Mouse (Mus musculus) stomach, embryonic 16.5 days (tissue): ENCODE measurements around the gene Fmo5. TPM values are rescaled to one million over a fixed set of nuclear protein-coding genes. Genes with fewer than 3 reads are reported as not detected.

ENCODE experiments used
- ATAC-seq: fragments of 200-750 bp; cut with Nextera tagmentation; 2 replicates; pipeline ENCODE4 v1.8.0; 2017; ENCODE audit warnings: moderate number of reproducible peaks, moderate TSS enrichment; ENCODE audit not compliant: insufficient read depth, low FRiP score
- H3K27ac ChIP-seq: fragments of 300-500 bp; sonication (generic); 2 replicates; pipeline ENCODE4 v1.5.1; 2014; ENCODE audit warnings: low read length
- H3K27me3 ChIP-seq: fragments of 300-500 bp; sonication (generic); 2 replicates; pipeline ENCODE4 v1.6.1; 2014; ENCODE audit warnings: low read length, control low read depth, mixed read lengths; ENCODE audit not compliant: control insufficient read depth, insufficient read depth
- H3K36me3 ChIP-seq: fragments of 300-500 bp; sonication (generic); 2 replicates; pipeline ENCODE4 v1.6.1; 2014; ENCODE audit warnings: low read length; ENCODE audit not compliant: control insufficient read depth, insufficient read depth
- H3K4me1 ChIP-seq: fragments of 300-500 bp; sonication (generic); 2 replicates; pipeline ENCODE4 v1.6.1; 2014; ENCODE audit warnings: low read length, control low read depth, mixed read lengths; ENCODE audit not compliant: control insufficient read depth, insufficient read depth
- H3K4me2 ChIP-seq: fragments of 300-500 bp; sonication (generic); 2 replicates; pipeline ENCODE4 v1.6.1; 2014; ENCODE audit warnings: low read depth, low read length, mixed read lengths
- H3K4me3 ChIP-seq: fragments of 300-500 bp; sonication (generic); replicated peaks from 2 replicates; pipeline ENCODE4 v1.5.1; 2014; ENCODE audit warnings: mild to moderate bottlenecking, low read length
- H3K9ac ChIP-seq: fragments of 300-500 bp; sonication (generic); 2 replicates; pipeline ENCODE4 v1.6.1; 2014; ENCODE audit warnings: low read length
- H3K9me3 ChIP-seq: fragments of 300-500 bp; sonication (generic); replicated peaks from 2 replicates; pipeline ENCODE4 v1.6.1; 2016; ENCODE audit warnings: low read length, control low read depth; ENCODE audit not compliant: control insufficient read depth
- WGBS: fragments of 180-500 bp; shearing (Covaris S2); extraction: QIAGEN DNeasy Blood & Tissue Kit; methylation state at CpG from one replicate; pipeline ENCODE4 v1.1.7; 2014; 5-methylcytosine and 5-hydroxymethylcytosine counted together
- polyA plus RNA-seq: library from polyadenylated mRNA; unstranded; fragments of >200 nt; fragmentation: Nextera tagmentation; extraction: Ambion mirVana; gene quantifications from 2 replicates; pipeline ENCODE4 v1.2.1, GENCODE M21; 2015

Fmo5 gene
- polyA plus RNA-seq, 1 experiment from 2014 or later: 10.4 TPM

DNA sequence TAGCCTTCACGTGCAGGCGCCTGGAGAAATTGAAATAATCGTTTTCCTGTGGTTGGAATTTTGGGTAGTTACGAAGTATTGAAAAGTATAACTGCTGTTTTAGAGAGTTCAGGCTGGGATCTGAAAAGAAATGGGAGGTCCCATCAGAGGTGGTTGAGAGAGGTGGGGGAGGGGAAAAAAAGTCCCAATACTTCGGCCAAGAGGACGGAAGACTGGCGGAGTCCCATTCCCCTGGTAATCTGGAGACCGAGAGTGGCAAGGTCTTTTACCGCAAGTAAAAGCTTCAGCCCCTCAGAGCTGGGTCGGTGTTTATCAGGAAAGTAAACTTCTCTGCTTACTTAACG lies 53.5 kb downstream of the Fmo5 start:
- H3K4me2 ChIP-seq: peak overlapping the region; percentile 93
- no peak overlapping the region for H3K27ac ChIP-seq
- ATAC-seq: no peak
- no peaks in the 10 kb centered on the region for H3K27me3 ChIP-seq
- peak overlapping the region; percentile 48 for H3K4me3 ChIP-seq
- peaks cover 9% of the 10 kb centered on the region; the same call in 1 of the 2 replicates for H3K4me1 ChIP-seq
- no peaks in the 10 kb centered on the region for H3K9me3 ChIP-seq
- WGBS: 8% methylated on average over 11 of the region's 11 CpGs
- H3K36me3 ChIP-seq: no peaks in the 10 kb centered on the region
- 0 out of 2 replicates have a peak overlapping the region, but pooled peaks have one; percentile 0 for H3K9ac ChIP-seq

DNA sequence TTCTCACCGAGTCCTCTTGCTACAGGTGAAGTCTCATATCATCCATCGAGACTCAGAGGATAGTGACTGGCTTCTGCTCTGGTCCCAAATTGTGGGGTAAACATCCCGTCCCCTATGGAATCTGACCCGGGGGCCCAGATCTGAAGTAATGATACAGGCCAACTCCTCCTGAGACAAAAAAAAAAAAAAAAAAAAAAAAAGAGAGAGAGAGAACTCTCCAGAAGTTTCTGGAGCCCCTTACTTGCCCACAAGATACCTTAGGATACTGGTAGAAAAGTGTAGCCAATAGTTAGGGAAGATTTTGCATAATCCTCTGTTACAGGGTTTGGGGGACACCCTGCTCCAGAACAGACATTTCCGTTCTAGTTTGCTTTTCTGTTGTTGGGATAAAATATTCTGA lies 54.0 kb downstream of the Fmo5 start:
- Histone ChIP-seq H3K27ac (no peak overlapping the region), H3K36me3 (no peaks in the 10 kb centered on the region), H3K9me3 (no peaks in the 10 kb centered on the region), H3K4me3 (peak overlapping the region; percentile 48; the same call in 1 of the 2 replicates), H3K27me3 (no peaks in the 10 kb centered on the region), H3K9ac (0 out of 2 replicates have a peak overlapping the region, but pooled peaks have one; percentile 0), H3K4me2 (peak overlapping the region; percentile 93), H3K4me1 (peaks cover 9% of the 10 kb centered on the region; the same call in 1 of the 2 replicates)
- ATAC-seq: no peak
- WGBS: 34% methylated on average over 5 of the region's 5 CpGs

DNA sequence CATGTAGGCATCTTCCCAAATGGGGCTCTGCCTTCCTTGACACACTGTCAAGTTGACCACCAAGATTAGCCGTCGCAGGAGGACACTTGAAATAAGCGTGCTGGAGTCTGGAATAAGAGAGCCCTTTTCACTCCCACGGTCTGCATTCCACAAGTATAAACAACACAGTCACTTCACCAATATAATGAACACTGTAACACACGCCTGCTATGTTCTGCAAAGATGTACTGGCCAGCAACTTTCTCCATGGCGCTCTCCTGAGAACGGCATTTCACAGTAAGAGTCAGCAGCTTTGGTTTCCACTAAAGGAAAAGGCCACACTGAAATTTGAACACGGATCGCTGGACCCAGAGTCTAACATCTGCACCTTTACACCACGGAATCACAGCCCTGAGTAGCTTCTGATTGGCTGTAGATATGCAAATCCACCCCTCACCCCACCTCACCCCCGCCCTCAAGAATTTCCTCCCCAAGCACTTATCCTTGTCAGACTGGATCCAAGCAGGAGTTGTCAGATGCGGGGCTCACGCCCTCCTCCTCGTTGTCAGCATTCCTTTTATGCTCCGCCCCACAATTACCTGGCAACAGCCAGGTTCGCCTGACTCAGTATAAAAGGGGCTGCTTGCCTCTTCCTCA lies 55.1 kb downstream of the Fmo5 start:
- Histone ChIP-seq H3K9ac (no peak overlapping the region), H3K9me3 (no peaks in the 10 kb centered on the region), H3K4me2 (peak overlapping the region; percentile 30), H3K4me1 (peaks cover 9% of the 10 kb centered on the region; the same call in 1 of the 2 replicates), H3K4me3 (0 out of 2 replicates have a peak overlapping the region, but pooled peaks have one; percentile 3), H3K27ac (peak overlapping the region; percentile 43), H3K36me3 (no peaks in the 10 kb centered on the region), H3K27me3 (no peaks in the 10 kb centered on the region)
- 7% methylated on average over 16 of the region's 16 CpGs for WGBS
- peak; percentile 75 for ATAC-seq

DNA sequence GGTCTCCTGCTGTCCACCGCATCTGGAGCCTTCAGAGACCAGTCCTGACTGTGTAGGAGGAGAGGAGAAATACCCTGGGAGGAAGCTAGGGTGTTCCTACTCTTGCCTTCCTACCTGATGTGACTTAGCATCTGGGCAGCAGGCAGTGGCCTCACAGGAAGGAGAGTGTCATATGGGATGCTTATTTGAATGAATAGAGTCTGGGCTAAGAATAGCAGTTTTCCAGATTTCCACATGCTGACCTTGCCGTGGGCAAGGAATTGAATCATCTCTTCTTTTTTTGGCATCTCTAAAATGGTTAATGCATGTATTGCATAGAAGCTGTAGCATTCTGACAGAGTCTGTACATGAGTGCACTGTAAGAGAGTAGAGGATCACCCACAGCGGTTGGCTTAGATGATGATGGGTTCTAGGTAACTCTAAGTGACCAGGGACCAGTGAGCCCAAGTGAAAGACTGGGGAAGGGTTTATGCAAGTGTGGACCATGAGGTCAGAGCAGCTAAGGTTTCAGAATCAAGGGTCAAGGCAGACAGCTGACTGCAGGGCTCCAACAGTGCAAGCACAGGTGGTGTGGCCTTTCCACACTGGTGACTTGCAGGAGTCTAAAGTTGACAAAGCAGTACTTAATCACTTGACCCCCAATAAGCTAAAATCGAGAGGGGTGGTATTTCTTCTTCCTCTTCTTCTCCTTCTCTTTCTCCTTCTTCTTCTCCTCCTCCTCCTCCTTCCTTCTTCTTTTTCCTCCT lies 57.9 kb downstream of the Fmo5 start:
- no peaks in the 10 kb centered on the region for H3K36me3 ChIP-seq
- H3K4me3 ChIP-seq: no peak overlapping the region
- no peak for ATAC-seq
- H3K27ac ChIP-seq: no peak overlapping the region
- no peaks in the 10 kb centered on the region for H3K9me3 ChIP-seq
- no peak overlapping the region for H3K9ac ChIP-seq
- peaks cover 9% of the 10 kb centered on the region; the same call in 1 of the 2 replicates for H3K4me1 ChIP-seq
- H3K4me2 ChIP-seq: no peak overlapping the region
- H3K27me3 ChIP-seq: no peaks in the 10 kb centered on the region
- 78% methylated on average over 4 of the region's 4 CpGs for WGBS

DNA sequence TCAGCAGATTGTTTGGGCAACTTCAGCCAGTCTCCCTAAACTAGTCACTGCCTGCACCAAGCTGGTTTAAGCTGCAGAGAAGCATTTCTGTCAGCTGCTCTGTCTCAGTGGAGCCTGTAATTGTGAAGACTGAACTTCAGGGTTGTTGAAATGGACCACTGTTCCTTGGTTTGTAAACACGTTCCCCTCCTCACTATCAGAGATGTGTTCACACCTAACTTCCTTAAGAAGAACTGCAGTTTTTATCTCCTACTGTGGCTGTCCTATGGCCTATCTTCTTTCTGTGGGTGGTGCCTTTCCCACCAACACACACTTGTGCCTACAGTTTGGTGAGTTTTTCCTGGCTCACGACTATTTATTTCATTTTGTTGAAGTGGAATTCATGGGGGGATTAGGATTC lies 60.7 kb downstream of the Fmo5 start:
- no peak overlapping the region for H3K4me3 ChIP-seq
- no peak overlapping the region for H3K27ac ChIP-seq
- H3K4me1 ChIP-seq: no peaks in the 10 kb centered on the region
- H3K9ac ChIP-seq: no peak overlapping the region
- 66% methylated on average over 2 of the region's 2 CpGs for WGBS
- H3K36me3 ChIP-seq: no peaks in the 10 kb centered on the region
- no peak for ATAC-seq
- no peaks in the 10 kb centered on the region for H3K27me3 ChIP-seq
- H3K4me2 ChIP-seq: no peak overlapping the region
- no peaks in the 10 kb centered on the region for H3K9me3 ChIP-seq

DNA sequence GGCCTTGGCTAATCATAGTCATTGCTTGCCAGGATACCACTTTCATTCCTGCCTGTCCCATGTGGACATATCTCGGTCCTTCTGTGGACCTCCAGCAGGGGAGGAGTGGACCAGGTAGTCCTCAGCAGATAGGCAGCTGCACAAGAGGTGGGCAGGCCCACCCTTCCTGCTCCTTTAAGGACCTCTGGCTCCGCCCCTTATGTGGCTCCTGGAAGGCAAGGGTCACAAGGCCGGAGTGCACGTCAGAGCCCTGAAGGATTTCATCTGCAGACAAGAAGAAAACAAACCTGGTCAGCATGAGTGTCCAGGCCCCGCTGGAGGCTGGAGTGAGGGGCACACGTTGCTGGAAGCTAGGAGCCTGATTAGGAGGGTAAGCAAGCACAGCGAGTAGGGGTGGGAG lies 62.0 kb downstream of the Fmo5 start:
- no peak overlapping the region for H3K4me3 ChIP-seq
- H3K9ac ChIP-seq: no peak overlapping the region
- H3K27me3 ChIP-seq: no peaks in the 10 kb centered on the region
- H3K4me1 ChIP-seq: no peaks in the 10 kb centered on the region
- H3K4me2 ChIP-seq: no peak overlapping the region
- no peaks in the 10 kb centered on the region for H3K9me3 ChIP-seq
- H3K27ac ChIP-seq: no peak overlapping the region
- no peaks in the 10 kb centered on the region for H3K36me3 ChIP-seq
- 44% methylated on average over 7 of the region's 7 CpGs for WGBS
- ATAC-seq: no peak

DNA sequence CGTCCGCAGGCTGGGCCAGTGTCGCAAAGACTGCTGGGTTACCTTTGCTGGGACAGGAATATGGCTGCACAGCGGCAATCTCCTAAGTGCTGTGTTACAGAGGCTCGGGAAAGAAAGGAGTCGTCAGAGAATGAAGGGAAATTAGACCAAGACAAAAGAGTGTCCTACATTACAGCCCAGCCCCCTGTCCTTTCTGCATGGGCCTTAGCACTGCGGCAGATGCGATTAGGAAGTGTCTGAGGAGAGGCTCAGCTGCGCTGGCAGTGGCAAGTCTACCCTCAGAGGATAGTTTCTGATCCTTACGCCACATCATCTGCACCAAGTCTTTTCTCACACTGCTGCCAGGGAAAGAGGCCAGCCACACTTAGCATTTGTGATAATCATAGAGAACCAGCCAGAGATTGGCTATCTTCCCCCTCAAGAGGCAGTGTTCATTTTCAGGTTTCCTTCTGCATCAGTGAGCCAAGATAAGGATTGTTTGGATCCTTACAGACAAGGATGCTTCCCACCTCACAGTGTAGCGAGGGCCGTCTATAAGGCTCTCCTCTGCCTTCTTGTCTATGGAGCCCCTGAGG lies 62.9 kb downstream of the Fmo5 start:
- Histone ChIP-seq H3K4me3 (no peak overlapping the region), H3K27me3 (no peaks in the 10 kb centered on the region), H3K9ac (no peak overlapping the region), H3K4me2 (no peak overlapping the region), H3K4me1 (no peaks in the 10 kb centered on the region), H3K9me3 (no peaks in the 10 kb centered on the region), H3K27ac (no peak overlapping the region), H3K36me3 (no peaks in the 10 kb centered on the region)
- 76% methylated on average over 12 of the region's 12 CpGs for WGBS
- no peak for ATAC-seq

DNA sequence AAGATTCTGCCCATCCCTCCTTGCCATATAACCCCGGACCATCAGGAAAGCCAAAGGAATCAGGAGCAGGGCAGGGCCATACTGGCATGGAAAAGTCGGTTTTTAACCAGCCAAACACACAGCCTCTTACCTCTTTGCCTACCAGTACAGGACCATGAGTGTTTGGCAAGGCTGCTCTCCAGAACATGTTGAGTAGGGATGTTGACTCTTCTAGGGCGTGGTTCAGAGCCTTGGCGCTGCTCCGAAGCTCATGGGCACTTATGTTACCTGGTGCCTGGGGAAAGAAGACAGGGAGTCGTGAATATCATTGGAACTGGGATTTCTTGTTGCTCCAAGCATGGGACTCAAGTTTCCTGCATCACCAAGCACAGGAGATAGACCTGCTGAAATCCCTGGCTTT lies 65.2 kb downstream of the Fmo5 start:
- no peaks in the 10 kb centered on the region for H3K9me3 ChIP-seq
- no peaks in the 10 kb centered on the region for H3K36me3 ChIP-seq
- no peaks in the 10 kb centered on the region for H3K27me3 ChIP-seq
- no peak for ATAC-seq
- 68% methylated on average over 6 of the region's 6 CpGs for WGBS
- no peak overlapping the region for H3K9ac ChIP-seq
- H3K4me2 ChIP-seq: no peak overlapping the region
- H3K4me3 ChIP-seq: no peak overlapping the region
- no peaks in the 10 kb centered on the region for H3K4me1 ChIP-seq
- H3K27ac ChIP-seq: no peak overlapping the region

DNA sequence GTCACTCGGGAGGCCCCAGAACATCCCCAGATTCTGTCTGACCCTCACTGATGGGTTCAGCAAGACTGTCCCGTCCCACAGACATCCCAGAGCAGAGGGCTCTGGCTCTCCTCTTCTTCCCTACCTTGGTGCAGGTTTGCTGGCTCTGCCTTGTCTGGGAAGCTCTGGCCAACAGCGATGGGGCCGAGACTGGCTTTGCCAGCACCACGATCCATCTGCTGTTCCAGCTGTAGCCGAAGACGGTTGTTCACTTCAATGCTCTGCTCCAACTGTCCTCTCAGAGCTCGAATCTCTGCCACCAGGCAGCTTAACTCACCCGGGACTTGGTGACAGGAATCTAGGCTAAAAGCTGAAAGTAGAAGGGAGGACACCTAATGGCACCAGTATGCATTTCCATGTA lies 68.3 kb downstream of the Fmo5 start:
- no peaks in the 10 kb centered on the region for H3K9me3 ChIP-seq
- WGBS: 81% methylated on average over 9 of the region's 9 CpGs
- no peak for ATAC-seq

More for the DNA sequence above, 68.3 kb downstream of the Fmo5 start:
- Histone ChIP-seq H3K27ac (no peak overlapping the region), H3K9ac (no peak overlapping the region), H3K4me1 (no peaks in the 10 kb centered on the region), H3K36me3 (no peaks in the 10 kb centered on the region), H3K27me3 (no peaks in the 10 kb centered on the region), H3K4me3 (no peak overlapping the region), H3K4me2 (no peak overlapping the region)
